Mouse (Mus musculus): ENCODE measurements at regions not wholly inside any gene's neighbourhood (a gene's known extent, or its start where the extent isn't known, plus 50 kb on each side); places are given as distances from the start of the nearest gene placed in this dataset.

DNA sequence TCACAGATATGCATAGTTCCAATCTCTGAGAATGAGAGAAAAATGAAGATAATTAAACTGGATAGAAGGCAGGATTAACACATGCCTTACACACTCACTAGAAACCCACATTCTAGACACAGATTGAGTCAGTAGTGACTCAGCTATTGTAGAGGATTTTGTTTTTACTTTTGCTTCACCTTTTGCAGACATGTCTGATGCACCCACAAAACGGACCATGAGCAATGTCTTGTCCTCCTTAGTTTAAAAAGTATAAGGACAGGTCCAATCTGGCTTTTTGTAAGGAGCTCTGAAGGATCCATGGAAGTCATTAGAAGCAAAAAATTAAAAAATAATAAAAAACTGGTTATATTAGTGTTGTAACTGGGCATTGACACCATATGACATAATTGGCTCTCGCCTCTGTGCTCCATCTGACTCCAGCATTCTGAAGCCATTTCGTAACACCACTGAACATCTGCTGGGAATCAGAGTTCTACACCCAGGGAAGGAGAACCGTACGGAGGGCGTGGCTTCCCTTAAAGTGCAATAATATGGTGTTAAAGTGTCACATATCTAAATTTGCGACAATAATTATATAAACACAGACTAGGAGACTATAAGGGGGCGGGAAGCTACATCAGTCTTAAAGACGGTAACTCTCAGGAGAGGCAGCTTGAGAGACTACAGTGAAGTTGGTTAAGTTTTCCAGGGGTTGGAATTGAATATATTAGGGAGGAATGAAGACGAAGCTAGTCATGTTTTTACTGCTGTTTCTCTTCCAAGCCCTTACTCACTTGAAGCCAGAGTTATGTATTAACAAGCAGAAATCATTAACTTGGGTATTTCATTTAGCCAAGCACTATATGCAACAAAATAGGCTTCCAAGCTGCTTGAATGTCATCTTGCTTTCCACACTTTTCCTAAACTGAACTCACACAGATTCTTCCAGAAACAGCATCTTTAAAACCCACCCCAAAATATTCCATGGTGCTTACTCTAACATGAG lies 558.0 kb downstream of the Ebf1 start:
- no peak for DNase-seq (ENCODE audit: low read depth, low spot score)
- no peak overlapping the region for H3K4me3 ChIP-seq (ENCODE audit: insufficient read depth in 1 of 2, low read depth in 1 of 2, low read length in 2 of 2, poor library complexity in 1 of 2, severe bottlenecking in 1 of 2)
- no peak overlapping the region for H3K27ac ChIP-seq (ENCODE audit: insufficient read depth, low read depth, low read length, poor library complexity, severe bottlenecking)
- H3K9me3 ChIP-seq (ENCODE audit: control insufficient read depth, insufficient read depth, low read depth, low read length): no peaks in the 10 kb centered on the region
- no peaks in the 10 kb centered on the region for H3K36me3 ChIP-seq (ENCODE audit: control insufficient read depth, insufficient read depth, low read length, poor library complexity, severe bottlenecking)
- TF ChIP-seq MAFK (IDR thresholded peaks at IDR 0.05; ENCODE audit: insufficient read depth, low read depth, low read length): no peak
- TF ChIP-seq ZNF384 (IDR thresholded peaks at IDR 0.05; ENCODE audit: low read depth, low read length): no peak
- no peak for TF ChIP-seq CHD2 (IDR thresholded peaks at IDR 0.05; ENCODE audit: low read depth, low read length)
- no peaks in the 10 kb centered on the region for H3K4me1 ChIP-seq (ENCODE audit: control insufficient read depth in 2 of 2, insufficient read depth in 2 of 2, low read length in 2 of 2, poor library complexity in 1 of 2)
- in situ Hi-C loops (cut with MboI; ENCODE audit: low sequenced_read_pairs in 2 of 2, unreplicated experiment in 2 of 2): loop anchor here in 1 of 2 experiments (10.0 kb wide), 1 partner anchor 570 kb away; no protein-coding TSS in a partner anchor
- H3K9ac ChIP-seq (ENCODE audit: insufficient read depth, low read depth, low read length, poor library complexity, severe bottlenecking): no peak overlapping the region

DNA sequence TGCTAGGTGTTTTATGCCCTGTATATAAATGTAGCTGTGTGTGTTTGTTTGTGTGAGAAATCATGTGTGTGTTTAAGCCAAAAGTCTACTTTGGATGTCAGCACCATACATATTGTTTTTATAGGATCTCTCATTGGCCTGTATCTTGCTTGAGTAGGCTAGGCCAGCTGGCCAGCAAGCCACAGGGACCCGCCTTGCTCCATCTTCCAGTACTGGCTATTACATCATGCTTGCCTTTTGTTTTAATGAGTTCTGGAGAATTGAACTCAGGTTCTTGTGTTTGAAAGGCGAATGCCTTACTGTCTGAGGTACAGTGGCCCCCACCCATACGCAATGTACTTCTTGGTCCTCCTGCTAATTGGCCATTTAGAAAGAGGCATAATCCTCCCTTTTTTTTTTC lies 559.9 kb downstream of the Ebf1 start:
- Histone ChIP-seq H3K4me3 (ENCODE audit: insufficient read depth in 1 of 2, low read depth in 1 of 2, low read length in 2 of 2, poor library complexity in 1 of 2, severe bottlenecking in 1 of 2) (no peak overlapping the region), H3K4me1 (ENCODE audit: control insufficient read depth in 2 of 2, insufficient read depth in 2 of 2, low read length in 2 of 2, poor library complexity in 1 of 2) (no peaks in the 10 kb centered on the region), H3K36me3 (ENCODE audit: control insufficient read depth, insufficient read depth, low read length, poor library complexity, severe bottlenecking) (no peaks in the 10 kb centered on the region), H3K27ac (ENCODE audit: insufficient read depth, low read depth, low read length, poor library complexity, severe bottlenecking) (no peak overlapping the region), H3K9ac (ENCODE audit: insufficient read depth, low read depth, low read length, poor library complexity, severe bottlenecking) (no peak overlapping the region), H3K9me3 (ENCODE audit: control insufficient read depth, insufficient read depth, low read depth, low read length) (no peaks in the 10 kb centered on the region)
- no peak for TF ChIP-seq HCFC1 (IDR thresholded peaks at IDR 0.05; ENCODE audit: borderline replicate concordance, insufficient read depth, low read length)
- no peak for TF ChIP-seq CHD2 (IDR thresholded peaks at IDR 0.05; ENCODE audit: low read depth, low read length)
- no peak for TF ChIP-seq ZC3H11A (IDR thresholded peaks at IDR 0.05; ENCODE audit: borderline replicate concordance, low read depth, low read length)
- no peak for TF ChIP-seq ZNF384 (IDR thresholded peaks at IDR 0.05; ENCODE audit: low read depth, low read length)
- no peak for TF ChIP-seq MAFK (IDR thresholded peaks at IDR 0.05; ENCODE audit: insufficient read depth, low read depth, low read length)
- DNase-seq (ENCODE audit: low read depth, low spot score): no peak
- in situ Hi-C loops (cut with MboI; ENCODE audit: low sequenced_read_pairs in 2 of 2, unreplicated experiment in 2 of 2): loop anchor here in 1 of 2 experiments (10.0 kb wide), 1 partner anchor 572 kb away; no protein-coding TSS in a partner anchor

DNA sequence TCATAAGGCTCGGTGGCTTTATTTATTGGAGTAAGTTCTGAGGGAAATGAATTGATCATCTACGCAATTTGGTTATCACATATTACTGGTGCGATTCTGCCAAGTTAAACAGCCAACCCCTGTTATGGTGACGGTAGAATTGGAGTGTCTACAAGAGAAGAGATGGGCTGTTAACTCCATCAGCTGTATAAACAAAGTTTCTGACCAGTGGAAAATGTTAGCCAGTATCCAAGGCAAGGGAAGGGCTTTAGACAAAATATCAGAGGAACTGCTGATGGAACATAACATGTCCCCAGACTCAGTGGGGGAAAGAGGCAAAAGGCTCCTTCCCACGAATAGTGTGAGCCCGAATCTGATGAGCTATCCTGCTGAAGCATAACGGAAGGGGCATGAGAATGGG lies 560.9 kb downstream of the Ebf1 start:
- TF ChIP-seq HCFC1 (IDR thresholded peaks at IDR 0.05; ENCODE audit: borderline replicate concordance, insufficient read depth, low read length) (no peak), ZNF384 (IDR thresholded peaks at IDR 0.05; ENCODE audit: low read depth, low read length) (no peak), CHD2 (IDR thresholded peaks at IDR 0.05; ENCODE audit: low read depth, low read length) (no peak), MAFK (IDR thresholded peaks at IDR 0.05; ENCODE audit: insufficient read depth, low read depth, low read length) (no peak), ZC3H11A (IDR thresholded peaks at IDR 0.05; ENCODE audit: borderline replicate concordance, low read depth, low read length) (no peak)
- in situ Hi-C loops (cut with MboI; ENCODE audit: low sequenced_read_pairs in 2 of 2, unreplicated experiment in 2 of 2): loop anchor here in 1 of 2 experiments (10.0 kb wide), 1 partner anchor 573 kb away; no protein-coding TSS in a partner anchor
- no peaks in the 10 kb centered on the region for H3K36me3 ChIP-seq (ENCODE audit: control insufficient read depth, insufficient read depth, low read length, poor library complexity, severe bottlenecking)
- no peak overlapping the region for H3K4me3 ChIP-seq (ENCODE audit: insufficient read depth in 1 of 2, low read depth in 1 of 2, low read length in 2 of 2, poor library complexity in 1 of 2, severe bottlenecking in 1 of 2)
- H3K9ac ChIP-seq (ENCODE audit: insufficient read depth, low read depth, low read length, poor library complexity, severe bottlenecking): no peak overlapping the region
- no peak overlapping the region for H3K27ac ChIP-seq (ENCODE audit: insufficient read depth, low read depth, low read length, poor library complexity, severe bottlenecking)
- no peak for DNase-seq (ENCODE audit: low read depth, low spot score)
- H3K4me1 ChIP-seq (ENCODE audit: control insufficient read depth in 2 of 2, insufficient read depth in 2 of 2, low read length in 2 of 2, poor library complexity in 1 of 2): no peaks in the 10 kb centered on the region
- H3K9me3 ChIP-seq (ENCODE audit: control insufficient read depth, insufficient read depth, low read depth, low read length): no peaks in the 10 kb centered on the region

DNA sequence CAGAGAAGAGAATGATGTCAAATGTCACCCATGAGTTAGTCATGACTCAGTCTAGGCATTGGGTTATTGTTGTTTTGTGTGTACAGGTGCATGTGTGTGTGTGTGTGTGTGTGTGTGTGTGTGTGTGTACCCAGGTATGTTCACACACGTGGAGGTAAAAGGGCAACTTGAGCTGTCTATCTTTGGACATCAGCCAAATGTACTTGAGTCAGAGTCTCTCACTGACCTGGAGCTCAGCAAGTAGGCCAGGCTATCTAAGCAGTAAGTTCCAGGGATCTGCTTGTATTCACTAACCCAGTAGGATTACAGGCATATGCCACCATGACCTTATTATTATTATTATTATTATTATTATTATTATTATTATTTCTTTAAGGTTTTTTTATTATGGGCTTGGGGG lies 561.9 kb downstream of the Ebf1 start:
- DNase-seq (ENCODE audit: low read depth, low spot score): no peak
- H3K27ac ChIP-seq (ENCODE audit: insufficient read depth, low read depth, low read length, poor library complexity, severe bottlenecking): no peak overlapping the region
- H3K4me3 ChIP-seq (ENCODE audit: insufficient read depth in 1 of 2, low read depth in 1 of 2, low read length in 2 of 2, poor library complexity in 1 of 2, severe bottlenecking in 1 of 2): no peak overlapping the region
- no peak overlapping the region for H3K9ac ChIP-seq (ENCODE audit: insufficient read depth, low read depth, low read length, poor library complexity, severe bottlenecking)
- no peaks in the 10 kb centered on the region for H3K36me3 ChIP-seq (ENCODE audit: control insufficient read depth, insufficient read depth, low read length, poor library complexity, severe bottlenecking)
- TF ChIP-seq MAFK (IDR thresholded peaks at IDR 0.05; ENCODE audit: insufficient read depth, low read depth, low read length) (no peak), CHD2 (IDR thresholded peaks at IDR 0.05; ENCODE audit: low read depth, low read length) (no peak), ZC3H11A (IDR thresholded peaks at IDR 0.05; ENCODE audit: borderline replicate concordance, low read depth, low read length) (no peak), HCFC1 (IDR thresholded peaks at IDR 0.05; ENCODE audit: borderline replicate concordance, insufficient read depth, low read length) (no peak), ZNF384 (IDR thresholded peaks at IDR 0.05; ENCODE audit: low read depth, low read length) (no peak)
- H3K4me1 ChIP-seq (ENCODE audit: control insufficient read depth in 2 of 2, insufficient read depth in 2 of 2, low read length in 2 of 2, poor library complexity in 1 of 2): no peaks in the 10 kb centered on the region
- H3K9me3 ChIP-seq (ENCODE audit: control insufficient read depth, insufficient read depth, low read depth, low read length): no peaks in the 10 kb centered on the region
- in situ Hi-C loops (cut with MboI; ENCODE audit: low sequenced_read_pairs in 2 of 2, unreplicated experiment in 2 of 2): loop anchor here in 1 of 2 experiments (10.0 kb wide), 1 partner anchor 574 kb away; no protein-coding TSS in a partner anchor
